Mouse (Mus musculus) ovary, adult 2 months (tissue): Measurements from ENCODE around the gene Zfp39. TPM values are rescaled to one million over a fixed set of nuclear protein-coding genes. Genes with fewer than 3 reads are reported as not detected.

Source experiments
- polyA plus RNA-seq: library from polyadenylated mRNA; depleted of rRNA; stranded (reverse); fragments of >200 nt; gene quantifications from 2 replicates; pipeline ENCODE4 v1.2.3, GENCODE M21; 2012; rRNA removed

The Zfp39 gene
- polyA plus RNA-seq = 0.62 and 1.0 TPM in 2 replicates

DNA sequence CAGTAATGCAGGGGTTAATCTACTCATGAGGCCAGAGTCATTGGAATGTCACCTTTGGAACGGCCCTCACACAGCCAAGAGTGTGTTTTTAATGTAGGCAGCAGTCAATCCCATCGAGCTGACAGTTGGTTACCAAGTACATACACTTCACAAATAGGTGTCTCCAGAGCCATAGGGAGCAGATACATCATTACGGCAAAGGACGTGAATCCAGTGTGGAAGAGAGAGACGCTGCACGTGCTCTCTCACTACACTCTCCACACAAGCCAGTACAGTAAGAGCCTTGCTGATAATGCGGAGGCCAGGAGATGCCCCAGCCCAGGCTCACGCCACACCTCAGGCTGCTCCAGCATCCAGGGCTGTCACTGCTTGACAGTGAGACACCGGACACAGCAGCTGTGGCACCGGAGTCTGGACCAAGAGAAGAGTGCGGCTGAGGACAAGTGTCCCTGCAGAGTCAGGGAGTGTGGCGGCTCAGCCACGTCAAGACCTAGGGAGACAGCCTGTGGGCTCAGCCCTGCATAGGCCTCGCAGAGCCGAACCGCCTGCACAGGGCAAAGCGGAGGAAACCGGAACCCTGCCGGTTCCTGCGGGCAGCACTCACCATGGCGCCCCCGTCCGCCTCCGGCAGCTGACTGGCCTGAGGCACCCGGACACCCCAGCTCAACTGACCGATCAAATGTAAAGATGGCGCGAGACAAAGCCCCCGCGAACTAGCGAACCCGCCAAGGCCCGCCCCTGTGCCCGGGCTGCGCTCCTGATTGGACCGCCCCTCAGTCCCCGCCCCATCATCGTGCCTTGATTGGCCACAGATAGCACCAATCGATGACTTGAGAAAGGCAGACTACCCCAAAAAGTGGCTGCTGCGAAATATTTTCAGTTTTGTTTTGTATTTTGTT lies at the start of gene Zfp39:
Gene Zfp39 (minus strand): TSS at position 715 of the 899 bp plus-strand sequence.

DNA sequence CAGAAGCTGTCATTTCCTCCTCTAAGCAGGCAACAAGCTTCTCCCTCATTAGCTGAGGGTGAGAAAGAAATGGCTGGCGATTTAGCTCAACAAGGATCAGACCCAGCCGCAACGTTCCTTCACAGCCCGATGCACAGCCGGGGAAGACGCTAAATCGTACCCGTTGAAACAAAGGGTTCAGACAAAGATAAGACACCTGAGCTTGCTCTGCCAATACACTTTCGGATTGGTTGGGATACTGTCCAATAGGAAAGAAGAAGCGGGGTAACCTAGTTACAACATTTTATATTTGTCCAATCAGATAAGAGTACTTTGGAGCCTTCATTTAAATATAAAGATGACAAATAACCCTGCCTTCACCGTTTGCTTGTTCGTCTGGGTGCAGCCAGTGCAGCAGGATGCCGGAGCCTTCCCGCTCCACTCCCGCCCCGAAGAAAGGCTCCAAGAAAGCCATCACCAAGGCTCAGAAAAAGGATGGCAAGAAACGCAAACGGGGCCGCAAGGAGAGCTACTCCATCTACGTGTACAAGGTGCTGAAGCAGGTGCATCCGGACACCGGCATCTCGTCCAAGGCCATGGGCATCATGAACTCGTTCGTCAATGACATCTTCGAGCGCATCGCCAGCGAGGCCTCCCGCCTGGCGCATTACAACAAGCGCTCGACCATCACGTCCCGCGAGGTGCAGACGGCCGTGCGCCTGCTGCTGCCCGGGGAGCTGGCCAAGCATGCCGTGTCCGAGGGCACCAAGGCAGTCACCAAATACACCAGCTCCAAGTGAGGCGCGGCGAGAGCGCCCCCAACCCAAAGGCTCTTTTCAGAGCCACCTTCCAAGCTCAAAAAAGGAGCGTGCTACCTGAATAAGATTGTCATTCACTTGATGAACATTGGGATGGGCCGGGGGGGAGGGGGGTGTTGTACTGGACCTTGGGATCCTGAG lies 44.8 kb upstream of the Zfp39 start, which contains the start of gene Hist3h2ba:
Gene Hist3h2ba (plus strand): TSS at position 379 of the 938 bp plus-strand sequence.

DNA sequence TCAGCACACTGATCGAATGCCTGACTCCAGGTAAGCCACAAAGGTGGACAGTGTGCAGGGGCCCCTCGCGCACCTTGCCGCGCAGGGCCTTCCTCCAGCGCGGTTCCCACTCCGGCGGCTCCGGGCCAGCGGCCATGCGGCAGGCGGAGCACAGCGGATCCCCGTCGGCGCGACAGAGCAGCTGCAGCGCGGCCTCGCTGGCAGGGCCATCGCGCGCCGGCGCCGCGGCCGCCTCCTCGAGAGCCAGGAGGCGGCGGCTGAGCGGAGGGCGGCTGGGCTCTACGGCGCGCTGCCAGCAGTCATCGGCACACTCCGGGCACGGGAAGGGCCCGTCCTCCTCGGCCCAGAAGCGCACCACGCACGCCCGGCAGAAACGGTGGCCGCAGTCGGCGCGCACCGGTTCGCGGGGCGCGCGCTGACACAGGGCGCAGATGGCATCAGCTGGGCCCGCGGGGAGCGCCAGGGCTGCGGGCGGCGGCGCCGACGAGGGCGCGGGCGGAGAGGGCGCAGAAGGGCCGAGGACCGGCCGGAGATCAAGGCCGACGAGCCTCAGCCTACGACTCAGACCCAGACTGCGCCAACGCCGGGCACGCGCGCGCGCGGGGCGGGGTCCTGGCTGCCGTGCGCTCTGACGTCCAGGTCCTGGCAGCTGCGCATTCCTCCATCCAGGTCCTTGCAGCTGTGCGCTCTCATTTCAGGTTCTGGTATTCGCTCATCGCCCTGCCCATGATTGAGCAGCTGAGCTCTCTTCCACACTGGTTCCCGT lies 34.5 kb upstream of the Zfp39 start, which contains the start of gene Rnf187:
Gene Rnf187 (minus strand): TSS at position 595 of the 766 bp plus-strand sequence.

DNA sequence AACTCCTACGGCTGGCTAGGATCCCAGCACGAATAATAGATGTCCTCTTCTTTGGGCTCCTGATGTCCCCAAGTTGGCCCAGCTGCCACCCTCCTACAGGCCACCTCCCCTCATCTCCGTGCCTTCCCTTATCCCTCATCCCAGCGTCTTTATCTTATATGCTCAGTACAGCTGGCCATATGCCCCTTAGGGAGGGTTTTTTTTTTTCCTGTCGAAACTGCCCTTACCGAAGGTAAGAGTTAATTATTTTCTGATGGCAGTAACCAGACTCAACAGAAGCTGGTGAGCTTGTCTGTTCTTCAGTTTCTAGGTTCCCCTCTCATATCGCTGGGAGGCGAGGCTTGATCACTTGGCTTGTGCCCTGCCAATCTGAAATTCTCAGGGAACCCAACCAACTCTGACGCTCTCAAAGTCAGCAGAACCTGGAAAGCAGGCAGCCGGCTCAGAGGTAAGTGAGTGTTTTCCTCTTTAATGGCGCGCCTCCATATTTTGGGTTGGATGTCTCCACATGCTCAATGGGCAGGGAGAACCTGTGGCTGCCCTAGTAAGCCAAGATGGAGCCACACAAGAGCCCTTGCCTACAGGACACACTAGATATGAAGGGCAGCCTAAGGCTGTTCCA lies 13.8 kb upstream of the Zfp39 start, which contains the start of gene Btnl10:
Gene Btnl10 (plus strand): TSS at position 164 of the 622 bp plus-strand sequence.

DNA sequence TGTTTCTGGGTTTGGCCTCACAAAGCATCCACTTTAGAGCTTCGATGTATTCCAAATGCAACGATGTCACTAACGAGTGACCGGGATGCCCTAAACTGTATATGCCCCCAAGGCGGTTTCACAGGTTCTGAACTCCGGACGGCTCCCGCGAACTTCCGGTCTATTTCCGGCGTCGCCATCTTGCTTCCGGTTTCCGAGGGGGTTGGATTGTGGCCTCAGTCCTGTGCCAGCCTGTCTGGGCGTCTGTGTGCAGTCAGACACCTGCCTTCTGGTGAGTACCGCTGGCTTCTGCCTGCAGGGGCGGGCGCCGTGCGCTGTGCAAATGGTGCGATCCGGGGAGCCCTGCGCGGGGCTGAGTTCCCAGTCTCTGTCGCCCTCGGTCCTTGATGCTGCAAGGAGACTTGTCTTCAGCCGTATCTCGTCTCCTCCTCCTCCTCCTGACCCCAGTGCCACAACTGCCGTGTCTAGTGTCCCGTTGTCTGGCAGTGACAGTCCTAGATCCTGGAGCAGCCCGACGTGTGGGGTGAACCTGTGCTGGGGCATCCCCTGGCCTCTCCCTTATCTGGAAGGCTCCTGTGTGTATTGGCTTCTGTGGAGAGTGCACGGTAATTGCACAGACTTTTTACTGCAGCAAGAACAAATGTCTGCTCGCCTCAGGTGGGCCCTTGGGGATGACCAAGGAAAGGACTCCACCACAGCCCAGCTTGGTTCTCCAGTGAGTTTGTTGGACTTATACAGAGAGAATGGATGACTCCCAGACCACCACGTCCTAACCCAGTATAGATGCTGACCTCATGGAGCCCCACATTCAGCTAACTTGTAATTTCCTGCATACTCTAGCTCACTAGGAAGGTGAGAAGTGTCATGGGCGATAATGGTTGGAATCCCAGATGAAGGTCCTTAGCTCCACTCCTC lies 36.7 kb downstream of the Zfp39 start, which contains the start of gene 2810021J22Rik:
Gene 2810021J22Rik (plus strand): TSS at position 178 of the 915 bp plus-strand sequence.

DNA sequence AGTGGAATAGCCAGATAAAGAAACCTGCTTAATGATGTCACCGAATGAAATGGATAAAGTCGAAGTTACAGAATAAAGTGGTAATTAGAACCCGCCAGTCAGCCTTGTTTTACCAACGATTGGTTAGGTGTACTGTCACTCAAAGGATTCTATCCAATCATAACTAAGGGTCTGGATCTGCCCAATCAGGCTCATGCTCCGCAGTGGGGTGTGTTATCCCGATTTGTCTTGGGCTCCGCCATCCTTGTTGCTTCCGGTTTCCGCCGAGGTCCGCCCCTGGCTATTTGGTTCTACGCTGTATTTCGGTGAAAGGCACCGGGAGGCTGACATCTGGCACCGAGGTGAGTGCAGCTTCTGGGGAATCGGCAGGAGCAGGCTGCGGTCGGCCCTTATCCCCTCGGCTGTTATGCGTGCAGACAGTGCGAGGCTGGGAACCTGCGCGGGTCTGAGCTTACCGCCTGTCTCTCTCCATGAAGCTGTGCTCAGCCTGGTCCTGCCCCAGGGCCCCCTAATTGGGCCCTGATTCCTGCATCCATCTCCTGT lies 57.0 kb downstream of the Zfp39 start, which contains the start of gene Gm12258:
Gene Gm12258 (plus strand): TSS at position 240 of the 543 bp plus-strand sequence.

DNA sequence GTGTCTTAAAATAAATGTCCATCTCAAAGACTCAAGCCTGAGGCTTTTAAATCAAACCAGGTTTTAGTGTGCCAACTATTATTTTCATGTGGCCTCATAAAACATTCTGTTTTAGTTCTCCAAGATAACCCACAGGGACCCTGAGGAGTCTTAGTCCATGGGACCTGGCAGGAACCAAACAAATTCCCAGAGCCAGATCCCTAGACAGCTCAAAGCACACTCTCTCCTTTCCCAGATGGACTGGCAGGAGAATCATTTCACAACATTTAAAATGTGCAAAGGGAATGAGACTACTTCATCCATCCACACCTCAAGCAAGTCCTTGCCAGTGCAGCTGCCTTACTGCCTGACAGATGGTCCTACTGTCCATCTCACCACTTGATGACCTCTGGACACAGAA lies 65.1 kb downstream of the Zfp39 start, which contains the start of gene Olfr311:
Gene Olfr311 (plus strand): TSS at position 301 of the 400 bp plus-strand sequence.

Other genes with a start within 250 kb of the Zfp39 start
- not detected in 2 replicates for gene Olfr322, start 245.4 kb downstream of the Zfp39 start, polyA plus RNA-seq
- not detected in 2 replicates for gene Olfr320, start 223.1 kb downstream of the Zfp39 start, polyA plus RNA-seq
- not detected in 2 replicates for gene Olfr319, start 205.1 kb downstream of the Zfp39 start, polyA plus RNA-seq
- not detected in 2 replicates for gene Olfr318, start 180.2 kb downstream of the Zfp39 start, polyA plus RNA-seq
- gene Olfr317, start 165.0 kb downstream of the Zfp39 start, polyA plus RNA-seq = not detected in 2 replicates
- gene Olfr316, start 151.5 kb downstream of the Zfp39 start, polyA plus RNA-seq = 0.09 and 0.32 TPM in 2 replicates
- 0.18 and 0.20 TPM in 2 replicates for gene Olfr315, start 131.0 kb downstream of the Zfp39 start, polyA plus RNA-seq
- not detected in 2 replicates for gene Olfr314, start 121.3 kb downstream of the Zfp39 start, polyA plus RNA-seq
- 11.9 and 17.3 TPM in 2 replicates for gene Fam183b, start 102.3 kb downstream of the Zfp39 start, polyA plus RNA-seq
- not detected in 2 replicates for gene Olfr313, start 89.2 kb downstream of the Zfp39 start, polyA plus RNA-seq
- gene Olfr312, start 75.0 kb downstream of the Zfp39 start, polyA plus RNA-seq = not detected in 2 replicates
- not detected in 2 replicates for gene Olfr311, start 65.0 kb downstream of the Zfp39 start, polyA plus RNA-seq
- gene Gm12258, start 57.1 kb downstream of the Zfp39 start, polyA plus RNA-seq = 2.0 and 2.7 TPM in 2 replicates
- 4.1 and 4.3 TPM in 2 replicates for gene 2810021J22Rik, start 37.0 kb downstream of the Zfp39 start, polyA plus RNA-seq
- gene Btnl10, start 13.7 kb upstream of the Zfp39 start, polyA plus RNA-seq = 0.08 TPM in 1 of 2 replicates, not detected in the other
- 340 and 524 TPM in 2 replicates for gene Rnf187, start 34.7 kb upstream of the Zfp39 start, polyA plus RNA-seq
- gene Hist3h2ba, start 44.7 kb upstream of the Zfp39 start, polyA plus RNA-seq = 3.8 and 4.6 TPM in 2 replicates
- 22.2 and 26.2 TPM in 2 replicates for gene Hist3h2a, start 50.5 kb upstream of the Zfp39 start, polyA plus RNA-seq
- 0.36 and 0.40 TPM in 2 replicates for gene Trim17, start 50.5 kb upstream of the Zfp39 start, polyA plus RNA-seq
- 33.3 and 39.5 TPM in 2 replicates for gene Trim11, start 73.9 kb upstream of the Zfp39 start, polyA plus RNA-seq
- 0.94 and 1.0 TPM in 2 replicates for gene Obscn, start 232.2 kb upstream of the Zfp39 start, polyA plus RNA-seq